Mouse (Mus musculus) CH12.LX (cell line): ENCODE data around the gene Acads. TPM values are rescaled to one million over a fixed set of nuclear protein-coding genes. Genes with fewer than 3 reads are reported as not detected.
"Not testable (repeated sequence)": the region's sequence is repeated elsewhere in the genome, so short reads cannot be mapped to it uniquely, and the experiment has no call there.

Source experiments
- DNase-seq: peaks from one replicate; pipeline ENCODE4 v3.0.0-alpha.2; 2013; ENCODE audit errors: extremely low read depth
- H3K27ac ChIP-seq: 2 replicates; pipeline ENCODE4 v1.5.1; 2012; ENCODE audit warnings: low read depth, mild to moderate bottlenecking, control low read depth, moderate library complexity; ENCODE audit not compliant: insufficient read depth
- H3K27me3 ChIP-seq: replicated peaks from 2 replicates; pipeline ENCODE3; 2012; ENCODE audit warnings: inconsistent platforms
- H3K36me3 ChIP-seq, 2 experiments: replicated peaks in 1 of 2; 2 replicates each; pipeline versions ENCODE3 to v1.6.1; 2012; ENCODE audit warnings: inconsistent platforms in 1 of 2, low read length in 1 of 2, mild to moderate bottlenecking in 1 of 2, mixed read lengths in 1 of 2, moderate library complexity in 1 of 2; ENCODE audit not compliant: control insufficient read depth in 1 of 2, insufficient read depth in 1 of 2
- H3K4me1 ChIP-seq, 2 experiments: 2 replicates each; pipeline ENCODE4 v1.6.1; 2012; ENCODE audit warnings: inconsistent platforms in 1 of 2, moderate library complexity in 1 of 2; ENCODE audit not compliant: insufficient read depth in 2 of 2, control insufficient read depth in 1 of 2
- H3K4me2 ChIP-seq: 2 replicates; pipeline ENCODE4 v1.6.1; 2012; ENCODE audit warnings: low read depth, mild to moderate bottlenecking, control low read depth; ENCODE audit not compliant: poor library complexity, insufficient read depth, severe bottlenecking
- H3K4me3 ChIP-seq, 3 experiments: fragments of 150-350 bp in 1 of 3; sonication (generic) in 1 of 3; replicated peaks in 1 of 3; 2 replicates each; pipeline versions ENCODE3 to v1.5.1; 2011 to 2012; ENCODE audit warnings: low read depth in 2 of 3, low read length in 2 of 3, mild to moderate bottlenecking in 2 of 3, moderate library complexity in 2 of 3, control low read depth in 1 of 3, improper control_type of control experiment in 1 of 3, inconsistent platforms in 1 of 3, mixed read lengths in 1 of 3; ENCODE audit not compliant: poor library complexity in 1 of 3
- H3K79me2 ChIP-seq: replicated peaks from 2 replicates; pipeline ENCODE4 v1.6.1; 2012; ENCODE audit warnings: mild to moderate bottlenecking, moderate library complexity; ENCODE audit not compliant: control insufficient read depth, poor library complexity, insufficient read depth, severe bottlenecking; ENCODE audit errors: extremely low read depth
- H3K9ac ChIP-seq: 2 replicates; pipeline ENCODE4 v1.6.1; 2012; ENCODE audit warnings: low read depth, mild to moderate bottlenecking, control low read depth, moderate library complexity; ENCODE audit not compliant: insufficient read depth
- H3K9me3 ChIP-seq: replicated peaks from 2 replicates; pipeline ENCODE3; 2012; ENCODE audit warnings: low read length, inconsistent platforms, mixed read lengths
- BHLHE40 ChIP-seq: IDR thresholded peaks from 2 replicates; pipeline ENCODE4 v1.6.1; 2011; ENCODE audit warnings: mild to moderate bottlenecking, low read depth, low read length, improper control_type of control experiment
- CHD1 ChIP-seq: IDR thresholded peaks from 2 replicates; pipeline ENCODE4 v1.6.1; 2012; ENCODE audit warnings: low read depth, low read length, improper control_type of control experiment, inconsistent platforms
- E2F4 ChIP-seq: IDR thresholded peaks from 2 replicates; pipeline ENCODE4 v1.6.1; 2011; ENCODE audit warnings: low read depth, low read length, improper control_type of control experiment; ENCODE audit not compliant: insufficient replicate concordance
- ELF1 ChIP-seq: IDR thresholded peaks from 2 replicates; pipeline ENCODE4 v1.6.1; 2014; ENCODE audit warnings: low read depth, mild to moderate bottlenecking, inconsistent platforms, low read length, improper control_type of control experiment
- EP300 ChIP-seq: IDR thresholded peaks from 2 replicates; pipeline ENCODE4 v1.6.1; 2011; ENCODE audit warnings: low read length, improper control_type of control experiment
- HCFC1 ChIP-seq: IDR thresholded peaks from 2 replicates; pipeline ENCODE4 v1.6.1; 2012; ENCODE audit warnings: low read depth, mild to moderate bottlenecking, inconsistent platforms, low read length, improper control_type of control experiment
- IRF4 ChIP-seq: IDR thresholded peaks from 2 replicates; pipeline ENCODE4 v1.6.1; 2014; ENCODE audit warnings: low read depth, mild to moderate bottlenecking, inconsistent platforms, low read length, improper control_type of control experiment
- JUN ChIP-seq: IDR thresholded peaks from 2 replicates; pipeline ENCODE4 v1.6.1; 2011; ENCODE audit warnings: low read depth, mild to moderate bottlenecking, low read length, improper control_type of control experiment, moderate library complexity; ENCODE audit not compliant: insufficient read depth
- JUND ChIP-seq: conservative IDR thresholded peaks from 2 replicates; pipeline ENCODE4 v1.6.1; 2011; ENCODE audit warnings: low read depth, low read length, improper control_type of control experiment
- MAX ChIP-seq: IDR thresholded peaks from 2 replicates; pipeline ENCODE4 v1.6.1; 2011; ENCODE audit warnings: low read length, improper control_type of control experiment
- MAZ ChIP-seq: IDR thresholded peaks from 2 replicates; pipeline ENCODE4 v1.6.1; 2012; ENCODE audit warnings: low read depth, mild to moderate bottlenecking, inconsistent platforms, low read length, improper control_type of control experiment, moderate library complexity
- MEF2A ChIP-seq: IDR thresholded peaks from 2 replicates; pipeline ENCODE4 v1.6.1; 2014; ENCODE audit warnings: low read depth, mild to moderate bottlenecking, inconsistent platforms, low read length, improper control_type of control experiment, borderline replicate concordance
- NRF1 ChIP-seq: IDR thresholded peaks from 2 replicates; pipeline ENCODE4 v1.6.1; 2014; ENCODE audit warnings: low read depth, mild to moderate bottlenecking, inconsistent platforms, low read length, improper control_type of control experiment, moderate library complexity
- PAX5 ChIP-seq: IDR thresholded peaks from 2 replicates; pipeline ENCODE4 v1.6.1; 2012; ENCODE audit warnings: low read length, inconsistent platforms, mixed read lengths
- POLR2A ChIP-seq: IDR thresholded peaks from 2 replicates; pipeline ENCODE4 v1.6.1; 2011; ENCODE audit warnings: low read depth, mild to moderate bottlenecking, improper control_type of control experiment, low read length
- POLR2AphosphoS2 ChIP-seq: IDR thresholded peaks from 2 replicates; pipeline ENCODE4 v1.6.1; 2011; ENCODE audit warnings: low read depth, low read length, improper control_type of control experiment
- RAD21 ChIP-seq: IDR thresholded peaks from 2 replicates; pipeline ENCODE4 v1.6.1; 2011; ENCODE audit warnings: low read depth, mild to moderate bottlenecking, low read length, improper control_type of control experiment, moderate library complexity
- RCOR1 ChIP-seq: conservative IDR thresholded peaks from 2 replicates; pipeline ENCODE4 v1.6.1; 2012; ENCODE audit warnings: low read depth, mild to moderate bottlenecking, inconsistent platforms, low read length, improper control_type of control experiment
- TBP ChIP-seq: conservative IDR thresholded peaks from 2 replicates; pipeline ENCODE4 v1.6.1; 2011; ENCODE audit warnings: low read depth, low read length, improper control_type of control experiment
- TCF12 ChIP-seq: IDR thresholded peaks from 2 replicates; pipeline ENCODE4 v1.6.1; 2014; ENCODE audit warnings: low read depth, mild to moderate bottlenecking, inconsistent platforms, low read length, improper control_type of control experiment
- USF1 ChIP-seq: IDR thresholded peaks from 2 replicates; pipeline ENCODE4 v1.6.1; 2014; ENCODE audit warnings: low read depth, mild to moderate bottlenecking, inconsistent platforms, low read length, improper control_type of control experiment
- ZMIZ1 ChIP-seq: IDR thresholded peaks from 2 replicates; pipeline ENCODE4 v1.6.1; 2012; ENCODE audit warnings: low read depth, mild to moderate bottlenecking, inconsistent platforms, low read length, improper control_type of control experiment
- ZNF384 ChIP-seq: IDR thresholded peaks from 2 replicates; pipeline ENCODE4 v1.6.1; 2012; ENCODE audit warnings: low read depth, low read length, improper control_type of control experiment, inconsistent platforms
- dilution Hi-C: fragments of 300-500 bp; cut with MboI; formaldehyde crosslinking; loops from 2 replicates; pipeline ENCODE4 v1.14.3; 2020; ENCODE audit warnings: low sequenced_read_pairs; ENCODE audit not compliant: extremely low pct_unique_long_range_greater_than_20kb, extremely low pct_ligation_motif_present
- in situ Hi-C: fragments of 300-500 bp; cut with MboI; formaldehyde crosslinking; loops from 3 replicates; pipeline ENCODE4 v1.14.3; 2019; ENCODE audit warnings: low sequenced_read_pairs, low pct_ligation_motif_present, low pct_unique_long_range_greater_than_20kb, mixed read lengths
- polyA plus RNA-seq: library from polyadenylated mRNA; unstranded; fragments of >175 nt; gene quantifications from 2 replicates; pipeline ENCODE4 v1.2.1, GENCODE M21; 2012; ENCODE audit warnings: low read depth; ENCODE audit not compliant: insufficient read length
- total RNA-seq, 2 experiments: library from RNA; depleted of rRNA; stranded (reverse); fragments of 300-350 nt in 1 of 2; fragments of >200 nt in 1 of 2; gene quantifications; 2 replicates each; pipeline ENCODE4 v1.2.3; 2012 to 2014

Acads gene
- total and polyA plus RNA-seq, 3 experiments, result 43.0 to 57.8 (median 43.1) TPM

DNA sequence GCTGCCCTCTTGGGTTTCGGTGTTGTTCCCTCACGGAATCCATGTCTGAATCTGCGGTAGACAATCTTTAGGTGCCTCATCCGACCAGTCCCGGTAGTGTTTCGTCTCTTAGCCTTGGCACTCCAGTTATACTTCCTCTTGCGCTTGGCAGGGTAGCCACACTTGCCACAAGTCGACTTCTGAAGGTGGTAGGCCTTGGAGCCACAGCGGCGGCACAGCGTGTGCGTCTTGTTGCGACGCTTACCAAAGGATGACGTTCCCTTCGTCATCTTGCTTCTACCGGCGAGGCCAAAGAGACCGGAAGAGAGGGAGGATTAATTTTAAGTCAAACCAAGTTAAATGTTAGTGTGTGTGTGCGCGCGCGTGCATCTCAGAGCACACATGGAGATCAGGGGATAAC lies 15.9 kb downstream of the Acads start:
- H3K79me2 ChIP-seq, H3K9ac ChIP-seq, H3K4me2 ChIP-seq, H3K27ac ChIP-seq, H3K4me1 ChIP-seq, H3K9me3 ChIP-seq, DNase-seq, H3K4me3 ChIP-seq, dilution Hi-C loops, H3K27me3 ChIP-seq: not testable (repeated sequence)
- in situ Hi-C loops, result loop anchor here (10.0 kb wide), 1 partner anchor 128 kb away; the partner anchor contains the start of gene Hnf1a
- H3K36me3 ChIP-seq, result peaks cover 18 to 58% of the 10 kb centered on the region in 2 experiments

DNA sequence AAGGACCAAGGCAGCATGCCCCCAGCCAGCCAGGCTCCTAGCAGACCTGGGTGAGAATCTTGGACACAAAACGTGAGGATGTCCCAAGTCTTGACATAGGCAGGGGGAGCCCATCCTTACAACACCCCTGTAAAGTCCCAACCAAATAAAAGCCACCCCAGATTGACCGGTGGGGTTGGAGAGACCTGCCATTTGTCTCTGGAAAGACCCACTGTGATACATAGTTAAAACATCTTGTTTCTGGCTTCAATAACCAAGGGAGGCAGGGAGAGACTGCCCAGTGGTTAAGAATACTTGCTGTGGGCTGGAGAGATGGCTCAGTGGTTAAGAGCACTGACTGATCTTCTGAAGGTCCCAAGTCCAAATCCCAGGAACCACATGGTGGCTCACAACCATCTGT lies 16.9 kb downstream of the Acads start:
- Histone ChIP-seq H3K4me2 (no peak overlapping the region), H3K4me3 (no peak overlapping the region), H3K36me3 (peaks cover 23 to 60% of the 10 kb centered on the region in 2 experiments)

DNA sequence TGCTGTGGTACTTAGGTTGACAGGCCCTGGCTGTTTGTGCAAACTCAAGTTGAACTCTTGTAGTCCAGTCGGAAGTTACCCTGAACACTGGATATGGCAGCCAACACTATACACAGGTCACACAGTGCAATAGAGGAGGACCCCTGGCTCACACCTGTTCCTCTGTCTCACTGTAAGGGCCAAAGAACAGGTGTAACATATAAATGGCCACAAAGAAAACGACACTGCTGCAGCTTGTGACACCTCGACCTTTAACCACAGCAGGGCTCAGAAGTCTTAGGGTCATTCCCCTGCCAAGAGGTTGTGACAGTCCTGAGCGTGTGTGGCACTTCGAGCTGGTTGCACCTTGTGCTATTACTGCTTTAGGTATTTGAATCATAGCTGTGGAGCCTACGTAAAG lies 18.7 kb downstream of the Acads start:
- Histone ChIP-seq H3K4me1 (no peaks in the 10 kb centered on the region), H3K36me3 (peaks cover 39 to 71% of the 10 kb centered on the region in 2 experiments), H3K9me3 (no peaks in the 10 kb centered on the region), H3K27ac (no peak overlapping the region), H3K4me3 (no peak overlapping the region), H3K27me3 (no peaks in the 10 kb centered on the region), H3K79me2 (no peaks in the 10 kb centered on the region), H3K9ac (no peak overlapping the region), H3K4me2 (no peak overlapping the region)
- in situ Hi-C loops, result loop anchor here (10.0 kb wide), 1 partner anchor 126 kb away; the partner anchor contains the start of gene Hnf1a
- DNase-seq, result no peak
- dilution Hi-C loops, result no loop called here
- TF ChIP-seq CHD1, result no peak
- no peak for TF ChIP-seq BHLHE40
- no peak for TF ChIP-seq NRF1
- TF ChIP-seq TCF12, result no peak
- TF ChIP-seq JUN, result no peak
- no peak for TF ChIP-seq IRF4
- TF ChIP-seq MAX, result no peak
- TF ChIP-seq TBP, result no peak
- TF ChIP-seq MAZ, result no peak
- no peak for TF ChIP-seq JUND
- TF ChIP-seq ELF1, result no peak
- TF ChIP-seq POLR2AphosphoS2, result no peak
- TF ChIP-seq RCOR1, result no peak
- TF ChIP-seq E2F4, result no peak
- no peak for TF ChIP-seq HCFC1
- no peak for TF ChIP-seq ZMIZ1
- TF ChIP-seq MEF2A, result no peak
- no peak for TF ChIP-seq RAD21
- no peak for TF ChIP-seq PAX5
- no peak for TF ChIP-seq ZNF384

More for the DNA sequence above, 16.9 kb downstream of the Acads start:
- in situ Hi-C loops (loop anchor here (10.0 kb wide), 1 partner anchor 127 kb away; the partner anchor contains the start of gene Hnf1a), dilution Hi-C loops (no loop called here)
- DNase-seq, result no peak
- no peaks in the 10 kb centered on the region for H3K79me2 ChIP-seq
- no peak overlapping the region for H3K27ac ChIP-seq
- H3K9me3 ChIP-seq, result no peaks in the 10 kb centered on the region
- H3K4me1 ChIP-seq, result no peaks in the 10 kb centered on the region
- TF ChIP-seq CHD1, result no peak
- TF ChIP-seq ZNF384, result no peak; the same call in 1 of the 2 replicates
- no peak for TF ChIP-seq ZMIZ1
- no peak for TF ChIP-seq USF1
- no peak for TF ChIP-seq TBP
- no peak for TF ChIP-seq EP300
- TF ChIP-seq POLR2A, result no peak
- H3K27me3 ChIP-seq, result no peaks in the 10 kb centered on the region
- no peak overlapping the region for H3K9ac ChIP-seq
